Comparison of ENCODE assay signal across 13 mouse cellular contexts in genomic region chr10:17795227-17795626, GRCm38 (mm10). TPM values are rescaled to one million over a fixed set of nuclear protein-coding genes. Genes with fewer than 3 reads are reported as not detected.
DNase-seq lines count a peak whose midpoint lies in the region; ATAC-seq and TF ChIP-seq lines count a peak whose summit lies in the region.
"Had no signal": no experiment of that assay in that cellular context is flagged by ENCODE, and none has a peak within 500 bp of the region (broad histone marks: within the 10 kb centered on the region; RNA-seq: fewer than 3 reads in every experiment).

No protein-coding gene starts in this region.

- no peak for ATAC-seq in hindbrain, embryonic 14.5 days (ENCODE audit: low FRiP score)

- WGBS in embryonic facial prominence, embryonic 10.5 days: 85% methylated on average over 4 of the region's 4 CpGs
- WGBS in hindbrain, embryonic 14.5 days: 87% methylated on average over 4 of the region's 4 CpGs

- peak overlapping the region; percentile 72; the same call in 1 of the 2 replicates for H3K4me3 ChIP-seq in gastrocnemius, adult 2 months
- H3K4me3 ChIP-seq in left cerebral cortex, adult 2 months: no peak overlapping the region
- H3K4me3 ChIP-seq in embryonic facial prominence, embryonic 10.5 days: no peak overlapping the region
- H3K4me3 ChIP-seq in hindbrain, embryonic 14.5 days (replicated peaks; ENCODE audit: low read length): no peak overlapping the region
- H3K4me3 ChIP-seq: erythroblast, embryonic 14.5 days had no signal

- TF ChIP-seq CTCF in gastrocnemius, adult 2 months (IDR thresholded peaks at IDR 0.05): no peak
- no peak for TF ChIP-seq CTCF in left cerebral cortex, adult 2 months (IDR thresholded peaks at IDR 0.05)

- no peak for DNase-seq in gastrocnemius, adult 2 months
- no peak for DNase-seq in gastrocnemius, adult 8-10 months (ENCODE audit: low spot score in 2 of 2)
- DNase-seq in left cerebral cortex, adult 2 months (ENCODE audit: extremely low spot score in 1 of 2, low spot score in 2 of 2): no peak
- DNase-seq in left cerebral cortex, adult 8-10 months (ENCODE audit: low spot score in 2 of 2): no peak
- no peak for DNase-seq in embryonic facial prominence, embryonic 10.5 days (ENCODE audit: low spot score)
- DNase-seq in hindbrain, embryonic 14.5 days (ENCODE audit: low spot score): no peak
- DNase-seq in kidney, adult 8-10 months: no peak
- no peak for DNase-seq in left cerebral cortex, postnatal 4 days
- DNase-seq: cerebellum, postnatal 25 days; kidney, postnatal 36 days had no signal

- intact Hi-C loops in gastrocnemius, adult 2 months (cut with DNase I): loop anchor here (1.0 kb wide), 1 partner anchor 62 kb away; no protein-coding TSS in a partner anchor
- intact Hi-C loops in left cerebral cortex, adult 2 months (cut with DNase I): no loop called here
- intact Hi-C loops in left cerebral cortex, postnatal 4 days (cut with DNase I): no loop called here

- H3K9me3 ChIP-seq in embryonic facial prominence, embryonic 10.5 days: no peaks in the 10 kb centered on the region
- H3K9me3 ChIP-seq in hindbrain, embryonic 14.5 days (ENCODE audit: control insufficient read depth, low read length): no peaks in the 10 kb centered on the region
- H3K9me3 ChIP-seq: neural tube, embryonic 13.5 days had no signal

- H3K27ac ChIP-seq in gastrocnemius, adult 2 months: peak overlapping the region; percentile 99
- peak overlapping the region; percentile 34; the same call in 1 of the 2 replicates for H3K27ac ChIP-seq in left cerebral cortex, adult 2 months
- H3K27ac ChIP-seq in embryonic facial prominence, embryonic 10.5 days (replicated peaks): peak overlapping the region; percentile 87
- H3K27ac ChIP-seq in hindbrain, embryonic 14.5 days: peak overlapping the region; percentile 51; the same call in 1 of the 2 replicates

- H3K9ac ChIP-seq in hindbrain, embryonic 14.5 days: no peak overlapping the region

- H3K4me2 ChIP-seq in hindbrain, embryonic 14.5 days (replicated peaks): peak overlapping the region; percentile 43; the same call in 1 of the 2 replicates

- H3K4me1 ChIP-seq in embryonic facial prominence, embryonic 10.5 days: peaks cover 25% of the 10 kb centered on the region
- peaks cover 6% of the 10 kb centered on the region; the same call in 1 of the 2 replicates for H3K4me1 ChIP-seq in hindbrain, embryonic 14.5 days (replicated peaks; ENCODE audit: control insufficient read depth, insufficient read depth, low read length)

- H3K27me3 ChIP-seq in embryonic facial prominence, embryonic 10.5 days (replicated peaks; ENCODE audit: low read depth, poor library complexity, severe bottlenecking): no peaks in the 10 kb centered on the region
- no peaks in the 10 kb centered on the region for H3K27me3 ChIP-seq in hindbrain, embryonic 14.5 days (ENCODE audit: control insufficient read depth, insufficient read depth, low read length)
- H3K27me3 ChIP-seq: neural tube, embryonic 13.5 days had no signal

- no peaks in the 10 kb centered on the region for H3K36me3 ChIP-seq in embryonic facial prominence, embryonic 10.5 days (replicated peaks)
- no peaks in the 10 kb centered on the region for H3K36me3 ChIP-seq in hindbrain, embryonic 14.5 days (replicated peaks; ENCODE audit: control insufficient read depth, insufficient read depth)
- H3K36me3 ChIP-seq: neural tube, embryonic 13.5 days had no signal

RNA-seq across cellular contexts. Expression of gene Txlnb, which starts 0.8 kb away (rescaled TPM):
- total RNA-seq in gastrocnemius, adult 2 months (2021): 100 to 1,000 TPM; 399 to 405 TPM
- total RNA-seq in gastrocnemius, adult 8-10 months (2022): 100 to 1,000 TPM; 374 to 407 (median 392) TPM
- total RNA-seq in left cerebral cortex, adult 2 months (2021): under 1 TPM; 0.44 to 0.54 TPM
- 1 to 10 TPM in 3 of 4 experiments, under 1 TPM in 1; 0.96 to 1.6 (median 1.1) TPM for total RNA-seq in left cerebral cortex, adult 8-10 months (2022)
- polyA plus RNA-seq in embryonic facial prominence, embryonic 10.5 days (2016; fragmentation: Nextera tagmentation; extraction: Ambion mirVana): 0.98 and 1.6 TPM in 2 replicates
- polyA plus RNA-seq in hindbrain, embryonic 14.5 days (2014; fragmentation: Nextera tagmentation; extraction: Ambion mirVana): 1.6 and 1.9 TPM in 2 replicates
- under 1 TPM; 0.22 to 0.42 TPM for total RNA-seq in left cerebral cortex, postnatal 4 days (2021)
- total RNA-seq: MEL had no signal

Comparison
In these comparisons a context has a peak if more than half of its experiments do, and no peak if none do; other contexts are left out.
1. H3K27ac ChIP-seq: peak in every context shown above with its lines; median percentile 99 in gastrocnemius, adult 2 months; 87 in embryonic facial prominence, embryonic 10.5 days; 51 in hindbrain, embryonic 14.5 days; 34 in left cerebral cortex, adult 2 months.
2. RNA of gene Txlnb, which starts 0.8 kb away (total RNA-seq): 374 to 407 TPM in gastrocnemius, adult 8-10 months and 399 to 405 TPM in gastrocnemius, adult 2 months; 0.96 to 1.6 TPM in left cerebral cortex, adult 8-10 months, 0.44 to 0.54 TPM in left cerebral cortex, adult 2 months and 0.22 to 0.42 TPM in left cerebral cortex, postnatal 4 days; every median in the first group is over 100 times any median in the second.